ENCODE assay signal across 18 mouse cellular contexts in genomic region chr3:65521391-65521790, GRCm38 (mm10).
"Had no signal": no experiment of that assay in that cellular context is flagged by ENCODE, and none has a peak within 500 bp of the region (broad histone marks: within the 10 kb centered on the region; RNA-seq: fewer than 3 reads in every experiment).

No protein-coding gene starts in this region.

- ATAC-seq: midbrain, embryonic 16.5 days had no signal

- H3K4me2 ChIP-seq: lung, embryonic 14.5 days; midbrain, embryonic 12.5 days; neural tube, embryonic 13.5 days; neural tube, embryonic 15.5 days had no signal

- H3K9ac ChIP-seq: lung, embryonic 14.5 days; midbrain, embryonic 12.5 days; neural tube, embryonic 13.5 days; neural tube, embryonic 15.5 days had no signal

- H3K27ac ChIP-seq: midbrain, embryonic 12.5 days; neural tube, embryonic 13.5 days; neural tube, embryonic 15.5 days had no signal

- H3K36me3 ChIP-seq: midbrain, embryonic 12.5 days; neural tube, embryonic 13.5 days; neural tube, embryonic 15.5 days had no signal

- H3K27me3 ChIP-seq: neural tube, embryonic 13.5 days; neural tube, embryonic 15.5 days had no signal

- H3K4me3 ChIP-seq: midbrain, embryonic 12.5 days; myocyte; neural tube, embryonic 13.5 days; neural tube, embryonic 15.5 days had no signal

- H3K9me3 ChIP-seq: midbrain, embryonic 12.5 days; neural tube, embryonic 13.5 days; neural tube, embryonic 15.5 days had no signal

- DNase-seq: lung, adult 18-20 months; lung, embryonic 14.5 days; lung, postnatal 10 days; lung, postnatal 4 days; midbrain, embryonic 14.5 days; retina, postnatal 1 day; right cerebral cortex, adult 18-20 months; right cerebral cortex, postnatal 25 days; right cerebral cortex, postnatal 4 days; spleen, adult 18-20 months; thymus, adult 18-20 months; thymus, postnatal 25 days; thymus, postnatal 4 days had no signal
